Mouse (Mus musculus): ENCODE measurements around the gene Jarid2. TPM values are rescaled to one million over a fixed set of nuclear protein-coding genes. Genes with fewer than 3 reads are reported as not detected.

Jarid2 gene
- polyA plus RNA-seq (2012; rRNA removed) = 28.9 and 29.0 TPM in 2 replicates

GRCm38 (mm10) chr13:44729424-44729971 lies at the start of gene Jarid2:
TSS of gene Jarid2 (plus strand) at chr13:44729474.

